Mouse (Mus musculus) skeletal muscle tissue, adult 2 months (tissue): ENCODE measurements around the gene Alkbh3.

ENCODE experiments used
- DNase-seq: peaks from one replicate; pipeline ENCODE4 v3.0.0-alpha.2; 2012; ENCODE audit warnings: low read depth, low spot score

Alkbh3 gene

DNA sequence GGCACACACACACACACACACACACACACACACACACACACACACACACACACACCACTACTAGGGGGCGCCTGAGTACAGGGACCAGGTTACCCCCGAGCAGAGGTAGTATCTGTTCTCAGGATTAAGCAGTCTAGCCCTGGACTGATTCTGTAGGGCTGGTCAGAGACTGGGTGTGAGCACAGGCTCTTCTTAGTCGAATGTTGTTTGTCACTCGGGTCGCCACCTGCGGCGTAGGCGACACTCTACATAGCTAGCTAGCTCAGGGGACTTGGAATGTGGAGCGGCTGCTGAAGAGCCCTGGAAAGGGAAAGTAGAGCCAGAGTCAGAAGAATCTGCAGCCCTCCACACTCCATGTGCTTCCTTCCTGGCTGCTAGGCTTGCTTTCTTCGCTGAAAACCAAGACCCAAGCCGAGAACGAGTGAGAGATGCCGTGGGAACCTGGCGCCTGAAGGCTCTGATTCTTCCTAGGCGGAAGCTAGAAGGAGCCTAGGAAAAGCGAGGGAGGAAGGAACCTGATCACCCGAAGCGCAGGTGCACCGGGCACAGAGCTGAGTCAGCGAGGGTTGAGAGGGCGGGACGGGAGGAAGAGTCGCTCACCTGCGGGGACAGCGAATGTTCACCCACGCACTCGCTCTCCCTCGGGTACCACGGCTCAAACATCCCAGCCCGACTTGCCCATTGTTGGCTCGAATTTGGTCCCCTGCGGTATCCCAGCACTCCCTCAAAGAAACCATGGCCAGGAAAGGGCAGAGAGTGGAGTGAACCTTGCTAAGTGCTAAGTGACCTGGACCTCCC, 55.6 kb downstream of the Alkbh3 start:
- DNase-seq: no peak

DNA sequence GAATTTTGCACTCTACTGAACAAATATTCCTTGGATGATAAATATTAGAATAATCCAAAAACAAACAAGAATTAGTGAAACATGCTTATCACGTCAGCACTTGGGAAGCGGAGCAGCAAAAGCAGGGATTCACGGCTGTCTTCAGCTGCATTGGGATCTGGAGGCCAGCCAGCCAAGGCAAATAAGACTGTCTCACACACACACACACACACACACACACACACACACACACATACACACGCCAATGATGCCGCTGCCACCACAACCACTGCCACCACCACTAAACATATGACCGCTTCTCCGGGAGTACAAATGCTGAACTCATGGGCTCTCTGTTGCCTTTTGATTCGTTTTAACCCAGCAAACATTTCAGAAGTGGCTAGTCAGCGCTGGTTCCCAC, 56.9 kb downstream of the Alkbh3 start:
- no peak for DNase-seq

DNA sequence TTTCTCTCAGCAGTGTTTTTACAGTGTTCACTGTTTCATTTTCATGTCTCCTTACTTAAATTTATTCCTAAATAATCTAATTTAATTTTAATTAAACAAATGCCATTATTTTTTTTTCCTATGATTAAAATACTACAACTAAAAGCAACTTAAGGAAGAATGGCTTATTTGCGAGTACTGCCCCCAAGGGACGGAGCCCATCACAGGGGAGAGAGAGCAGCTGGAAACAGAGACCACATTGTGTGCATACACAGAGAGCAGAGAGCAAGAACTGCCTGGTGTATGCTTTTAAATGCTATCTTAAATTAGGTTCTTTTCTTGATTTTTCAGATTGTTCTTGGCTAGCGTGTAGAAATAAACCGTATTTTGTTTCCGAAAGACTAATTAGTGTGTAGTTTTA, 63.6 kb downstream of the Alkbh3 start:
- DNase-seq: no peak

- DNase-seq: no peak
Observed at GRCm38 (mm10) chr2:93944855-93945254, 65.8 kb downstream of the Alkbh3 start.

GRCm38 (mm10) chr2:93944099-93944498, 66.5 kb downstream of the Alkbh3 start:
- DNase-seq: no peak

GRCm38 (mm10) chr2:93941670-93942069, 68.9 kb downstream of the Alkbh3 start:
- no peak for DNase-seq

GRCm38 (mm10) chr2:93938534-93938933, 72.1 kb downstream of the Alkbh3 start:
- DNase-seq: no peak
